Mouse (Mus musculus) CD4-positive, CD25-positive, alpha-beta regulatory T cell (primary cell): ENCODE data around the gene Ccdc50. TPM values are rescaled to one million over a fixed set of nuclear protein-coding genes. Genes with fewer than 3 reads are reported as not detected.

Source experiments
- polyA plus RNA-seq: library from polyadenylated mRNA; unstranded; fragments of 100-300 nt; shearing (Covaris generic); gene quantifications from one replicate; pipeline ENCODE4 v1.2.1, GENCODE M21; 2017

Ccdc50 gene
- polyA plus RNA-seq = 38.7 TPM

GRCm38 (mm10) chr16:27388761-27389451 is at the start of gene Ccdc50:
Gene Ccdc50, plus strand, starts transcription at chr16:27388869.

GRCm38 (mm10) chr16:27370191-27370590 is 18.5 kb upstream of the Ccdc50 start, which contains the start of gene Uts2b:
Gene Uts2b, minus strand, starts transcription at chr16:27370239.

Other genes starting within 250 kb of the Ccdc50 start
- gene Ostn, start 81.4 kb upstream of the Ccdc50 start, polyA plus RNA-seq = not detected
- not detected for gene Uts2b, start 18.6 kb upstream of the Ccdc50 start, polyA plus RNA-seq